Mouse (Mus musculus) G1E (cell line): ENCODE results near the gene Adam30.

Experiments
- CTCF ChIP-seq: IDR thresholded peaks from 2 replicates; pipeline ENCODE4 v1.5.1; 2012; ENCODE audit warnings: low read depth, low read length, inconsistent platforms, mixed read lengths
- GATA1 ChIP-seq: IDR thresholded peaks from 2 replicates; pipeline ENCODE4 v1.6.1; 2012; ENCODE audit warnings: borderline replicate concordance, low read length, inconsistent platforms, mixed read lengths
- GATA2 ChIP-seq: IDR thresholded peaks from 2 replicates; pipeline ENCODE4 v1.6.1; 2012; ENCODE audit warnings: low read depth, low read length, inconsistent platforms, borderline replicate concordance
- POLR2AphosphoS5 ChIP-seq: IDR thresholded peaks from 2 replicates; pipeline ENCODE4 v1.6.1; 2012; ENCODE audit warnings: low read depth, low read length, inconsistent platforms; ENCODE audit not compliant: insufficient replicate concordance
- TAL1 ChIP-seq: conservative IDR thresholded peaks from 2 replicates; pipeline ENCODE4 v1.6.1; 2012; ENCODE audit warnings: low read depth, low read length, inconsistent platforms, mixed read lengths

GRCm38 (mm10) chr3:98209161-98209560, 48.7 kb downstream of the Adam30 start:
- TF ChIP-seq CTCF (no peak), POLR2AphosphoS5 (no peak), TAL1 (no peak), GATA1 (no peak), GATA2 (no peak)
